Comparison of ENCODE assay signal across 9 mouse cellular contexts in the genomic region with DNA sequence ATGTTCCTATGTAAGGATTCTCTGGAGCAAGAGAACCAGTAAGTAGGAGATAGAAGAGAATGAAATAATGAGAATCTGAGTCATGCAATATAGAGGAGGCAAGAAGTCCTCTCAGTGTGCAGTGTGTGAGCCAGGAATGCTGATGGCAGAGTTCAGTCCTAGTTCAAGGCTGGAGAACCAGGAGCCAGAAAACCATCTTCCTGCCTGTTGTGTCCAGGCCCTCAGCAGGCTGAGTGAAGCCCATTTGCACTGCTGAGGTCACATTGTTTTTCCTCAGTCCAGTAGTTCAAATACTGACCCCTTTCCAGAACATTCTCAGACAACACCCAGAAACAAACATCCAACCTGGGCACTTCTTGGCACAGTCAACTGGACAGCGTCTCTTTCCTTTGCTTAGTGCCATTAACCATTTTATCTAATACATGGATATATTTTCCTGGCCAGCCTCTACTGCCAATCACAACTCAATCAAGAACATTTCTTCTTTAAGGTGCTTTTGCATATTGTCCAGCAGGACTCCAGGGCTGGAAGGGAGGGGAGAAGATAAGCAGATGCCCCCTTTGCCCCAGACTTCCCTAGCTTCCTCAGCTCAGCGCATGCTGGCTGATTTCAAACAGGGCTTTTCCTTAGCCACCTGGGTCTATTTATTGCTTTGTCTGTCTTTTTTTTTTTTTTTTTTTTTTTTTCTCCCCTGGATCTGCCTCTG. TPM values are rescaled to one million over a fixed set of nuclear protein-coding genes. Genes with fewer than 3 reads are reported as not detected.
DNase-seq lines count a peak whose midpoint lies in the region; ATAC-seq and TF ChIP-seq lines count a peak whose summit lies in the region.
"Had no signal": no experiment of that assay in that cellular context is flagged by ENCODE, and none has a peak within 500 bp of the region (broad histone marks: within the 10 kb centered on the region; RNA-seq: fewer than 3 reads in every experiment).

No protein-coding gene starts in this region.

- WGBS in kidney, embryonic 14.5 days = 68% methylated on average over 2 of the region's 2 CpGs
- 75% methylated on average over 2 of the region's 2 CpGs for WGBS in forebrain, embryonic 11.5 days

- H3K36me3 ChIP-seq in kidney, embryonic 14.5 days (ENCODE audit: control insufficient read depth, insufficient read depth, low read length) = peaks cover 43% of the 10 kb centered on the region
- peaks cover 85% of the 10 kb centered on the region for H3K36me3 ChIP-seq in E14TG2a.4 (ENCODE audit: insufficient read depth, low read length)
- H3K36me3 ChIP-seq in forebrain, embryonic 11.5 days (ENCODE audit: control insufficient read depth, insufficient read depth, low read length) = peaks cover 2% of the 10 kb centered on the region; the same call in 1 of the 2 replicates

- intact Hi-C loops in left cerebral cortex, postnatal 10 days (cut with DNase I) = no loop called here

- no peaks in the 10 kb centered on the region for H3K27me3 ChIP-seq in kidney, embryonic 14.5 days (ENCODE audit: control insufficient read depth, insufficient read depth, low read length)
- H3K27me3 ChIP-seq in E14TG2a.4 (ENCODE audit: insufficient read depth, low read length) = no peaks in the 10 kb centered on the region
- no peaks in the 10 kb centered on the region for H3K27me3 ChIP-seq in forebrain, embryonic 11.5 days (ENCODE audit: control insufficient read depth, insufficient read depth, low read length)

- H3K9me3 ChIP-seq in kidney, embryonic 14.5 days (ENCODE audit: control insufficient read depth, low read length) = no peaks in the 10 kb centered on the region
- no peaks in the 10 kb centered on the region for H3K9me3 ChIP-seq in E14TG2a.4 (ENCODE audit: low read length)
- no peaks in the 10 kb centered on the region for H3K9me3 ChIP-seq in forebrain, embryonic 11.5 days (ENCODE audit: control insufficient read depth, low read length)
- H3K9me3 ChIP-seq: G1E had no signal

- no peak for DNase-seq in kidney, adult 18-20 months
- peak; percentile 13 for DNase-seq in adipocyte (ENCODE audit: low spot score)
- DNase-seq in kidney, postnatal 14 days = peak; percentile 24
- DNase-seq in left cerebral cortex, postnatal 10 days (ENCODE audit: extremely low spot score in 1 of 2, low spot score in 2 of 2) = no peak
- DNase-seq in forebrain, embryonic 11.5 days (ENCODE audit: low spot score) = no peak
- DNase-seq: thymus, postnatal 25 days had no signal

- no peak overlapping the region for H3K4me2 ChIP-seq in kidney, embryonic 14.5 days (replicated peaks; ENCODE audit: low read depth, low read length)
- no peak overlapping the region for H3K4me2 ChIP-seq in forebrain, embryonic 11.5 days (ENCODE audit: low read depth, low read length, severe bottlenecking)

- H3K9ac ChIP-seq in kidney, embryonic 14.5 days (ENCODE audit: low read depth, low read length) = no peak overlapping the region
- no peak overlapping the region for H3K9ac ChIP-seq in forebrain, embryonic 11.5 days (ENCODE audit: low read length)

- H3K4me3 ChIP-seq in kidney, embryonic 14.5 days (ENCODE audit: low read length) = no peak overlapping the region
- 0 out of 2 replicates have a peak overlapping the region, but pooled peaks have one; percentile 2 for H3K4me3 ChIP-seq in E14TG2a.4 (replicated peaks; ENCODE audit: low read length)
- no peak overlapping the region for H3K4me3 ChIP-seq in forebrain, embryonic 11.5 days (ENCODE audit: low read depth, low read length)

- TF ChIP-seq CTCF in E14TG2a.4 (conservative IDR thresholded peaks at IDR 0.05; ENCODE audit: low read length) = no peak

- peak overlapping the region; percentile 44; the same call in 1 of the 2 replicates for H3K27ac ChIP-seq in kidney, embryonic 14.5 days (ENCODE audit: low read depth, low read length)
- no peak overlapping the region for H3K27ac ChIP-seq in forebrain, embryonic 11.5 days (ENCODE audit: low read depth, low read length)

- no peaks in the 10 kb centered on the region for H3K4me1 ChIP-seq in kidney, embryonic 14.5 days (ENCODE audit: control insufficient read depth, insufficient read depth, low read length)
- H3K4me1 ChIP-seq in E14TG2a.4 (replicated peaks; ENCODE audit: low read depth, low read length) = peaks cover 80% of the 10 kb centered on the region
- H3K4me1 ChIP-seq in forebrain, embryonic 11.5 days (replicated peaks; ENCODE audit: control insufficient read depth, insufficient read depth, low read length) = no peaks in the 10 kb centered on the region

- ATAC-seq in kidney, embryonic 14.5 days (ENCODE audit: low FRiP score, low TSS enrichment) = no peak
- no peak for ATAC-seq in forebrain, embryonic 11.5 days (replicated peaks; ENCODE audit: low FRiP score)

RNA-seq across cellular contexts. Expression of a gene that starts 33.7 kb away (rescaled TPM):
- polyA plus RNA-seq in kidney, embryonic 14.5 days (2014; fragmentation: Nextera tagmentation; extraction: Ambion mirVana) = 1.0 and 1.1 TPM in 2 replicates
- 1 to 10 TPM in 1 of 2 experiments, under 1 TPM in 1; 0.95 to 1.1 TPM for total RNA-seq in left cerebral cortex, postnatal 10 days (2021)
- 0.72 and 0.83 TPM in 2 replicates for polyA plus RNA-seq in forebrain, embryonic 11.5 days (2014; fragmentation: Nextera tagmentation; extraction: Ambion mirVana)
- polyA plus RNA-seq: G1E had no signal

RNA-seq across cellular contexts. Expression of a gene that starts 36.5 kb away (rescaled TPM):
- polyA plus RNA-seq in kidney, embryonic 14.5 days (2014; fragmentation: Nextera tagmentation; extraction: Ambion mirVana) = 65.8 and 107 TPM in 2 replicates
- total RNA-seq in left cerebral cortex, postnatal 10 days (2021) = 100 to 1,000 TPM; 204 to 217 TPM
- 110 and 111 TPM in 2 replicates for polyA plus RNA-seq in forebrain, embryonic 11.5 days (2014; fragmentation: Nextera tagmentation; extraction: Ambion mirVana)

Comparison
In these comparisons a context has a peak if more than half of its experiments do, and no peak if none do; other contexts are left out.
1. DNase-seq: peak in adipocyte (single experiment) and kidney, postnatal 14 days (single experiment); none in kidney, adult 18-20 months (single experiment), left cerebral cortex, postnatal 10 days (0 of 2) and forebrain, embryonic 11.5 days (single experiment).